Mouse (Mus musculus) mammary gland, adult 2 months (tissue): ENCODE measurements around the gene Gm14322. TPM values are rescaled to one million over a fixed set of nuclear protein-coding genes. Genes with fewer than 3 reads are reported as not detected.

Experiments used
- polyA plus RNA-seq: library from polyadenylated mRNA; depleted of rRNA; stranded (reverse); fragments of >200 nt; gene quantifications from 2 replicates; pipeline ENCODE4 v1.2.3, GENCODE M21; 2012; ENCODE audit warnings: low replicate concordance; rRNA removed

The Gm14322 gene
- polyA plus RNA-seq, result 2.1 TPM in 1 of 2 replicates, not detected in the other

GRCm38 (mm10) chr2:177758941-177759558 is at the start of gene Gm14322:
TSS of gene Gm14322 (plus strand) at chr2:177759288.

Other genes with a start within 250 kb of the Gm14322 start
- gene Gm14406, start 181.1 kb upstream of the Gm14322 start, polyA plus RNA-seq, result not detected in 2 replicates
- 3.9 and 8.3 TPM in 2 replicates for gene Gm14325, start 81.0 kb downstream of the Gm14322 start, polyA plus RNA-seq
- 0.33 and 1.5 TPM in 2 replicates for gene Gm14327, start 137.8 kb downstream of the Gm14322 start, polyA plus RNA-seq
- gene Zfp972, start 166.3 kb downstream of the Gm14322 start, polyA plus RNA-seq, result not detected in 2 replicates
- gene Gm14326, start 198.0 kb downstream of the Gm14322 start, polyA plus RNA-seq, result 0.55 and 5.8 TPM in 2 replicates